Mouse (Mus musculus) embryonic facial prominence, embryonic 15.5 days (tissue): ENCODE results near the gene Pdzd2. TPM values are rescaled to one million over a fixed set of nuclear protein-coding genes. Genes with fewer than 3 reads are reported as not detected.

Source experiments
- ATAC-seq: fragments of 200-750 bp; cut with Nextera tagmentation; 2 replicates; pipeline ENCODE4 v1.8.0; 2017; ENCODE audit warnings: low read depth, moderate TSS enrichment; ENCODE audit not compliant: insufficient number of reproducible peaks, low FRiP score, low TSS enrichment
- H3K27ac ChIP-seq: fragments of 300-500 bp; sonication (generic); replicated peaks from 2 replicates; pipeline ENCODE4 v1.5.1; 2015; ENCODE audit warnings: mild to moderate bottlenecking, inconsistent platforms
- H3K27me3 ChIP-seq: fragments of 300-500 bp; sonication (generic); 2 replicates; pipeline ENCODE4 v1.6.1; 2015; ENCODE audit warnings: inconsistent platforms
- H3K36me3 ChIP-seq: fragments of 300-500 bp; sonication (generic); 2 replicates; pipeline ENCODE4 v1.6.1; 2015; ENCODE audit warnings: mild to moderate bottlenecking, inconsistent platforms
- H3K4me1 ChIP-seq: fragments of 300-500 bp; sonication (generic); 2 replicates; pipeline ENCODE4 v1.6.1; 2015; ENCODE audit warnings: inconsistent platforms
- H3K4me2 ChIP-seq: fragments of 300-500 bp; sonication (generic); replicated peaks from 2 replicates; pipeline ENCODE4 v1.6.1; 2015; ENCODE audit warnings: mild to moderate bottlenecking, inconsistent platforms
- H3K4me3 ChIP-seq: fragments of 300-500 bp; sonication (generic); replicated peaks from 2 replicates; pipeline ENCODE4 v1.5.1; 2015; ENCODE audit warnings: mild to moderate bottlenecking, inconsistent platforms
- H3K9ac ChIP-seq: fragments of 300-500 bp; sonication (generic); 2 replicates; pipeline ENCODE4 v1.6.1; 2015; ENCODE audit warnings: inconsistent platforms
- H3K9me3 ChIP-seq: fragments of 300-500 bp; sonication (generic); replicated peaks from 2 replicates; pipeline ENCODE4 v1.6.1; 2016; ENCODE audit warnings: inconsistent platforms
- WGBS: fragments of 180-500 bp; shearing (Covaris S2); methylation state at CpG from one replicate; pipeline ENCODE4 v1.1.7; 2015; 5-methylcytosine and 5-hydroxymethylcytosine counted together
- polyA plus RNA-seq: library from polyadenylated mRNA; unstranded; fragments of >200 nt; fragmentation: Nextera tagmentation; extraction: Ambion mirVana; gene quantifications from 2 replicates; pipeline ENCODE4 v1.2.1, GENCODE M21; 2015

Pdzd2 gene
- polyA plus RNA-seq, 1 experiment from 2014 or later, result 43.7 TPM

DNA sequence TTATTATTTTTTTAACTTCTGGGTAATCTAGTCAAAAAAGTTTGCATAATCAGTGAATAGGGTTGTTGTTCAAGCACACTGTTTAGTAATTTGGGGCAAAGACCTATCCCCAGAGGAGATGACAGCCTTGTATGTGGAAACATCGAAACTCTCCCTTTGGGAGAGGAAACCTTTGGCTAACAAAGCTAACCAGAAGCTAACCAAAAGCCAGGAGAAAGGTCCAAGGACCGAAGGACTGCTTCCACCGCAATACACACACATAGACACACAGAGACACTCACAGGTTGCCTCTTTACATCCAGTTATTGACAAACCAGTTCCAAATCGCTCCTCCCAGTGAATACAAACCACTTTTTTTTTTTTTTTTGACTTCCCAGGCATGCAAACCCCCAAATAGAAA, 191.0 kb downstream of the Pdzd2 start:
- peak overlapping the region; percentile 75; the same call in 1 of the 2 replicates for H3K27ac ChIP-seq

GRCm38 (mm10) chr15:12547640-12548405, 191.9 kb downstream of the Pdzd2 start:
- no peak for ATAC-seq
- WGBS, result 69% methylated on average over 5 of the region's 5 CpGs
- Histone ChIP-seq H3K27ac (no peak overlapping the region), H3K36me3 (no peaks in the 10 kb centered on the region), H3K9me3 (no peaks in the 10 kb centered on the region), H3K9ac (no peak overlapping the region), H3K4me1 (peaks cover 39% of the 10 kb centered on the region), H3K4me3 (no peak overlapping the region), H3K27me3 (no peaks in the 10 kb centered on the region), H3K4me2 (no peak overlapping the region)

More for the DNA sequence above, 191.0 kb downstream of the Pdzd2 start:
- WGBS, result 30% methylated on average over 4 of the region's 4 CpGs
- no peaks in the 10 kb centered on the region for H3K9me3 ChIP-seq
- H3K9ac ChIP-seq, result no peak overlapping the region; the same call in 1 of the 2 replicates
- peaks cover 38% of the 10 kb centered on the region for H3K4me1 ChIP-seq
- ATAC-seq, result no peak
- peak overlapping the region; percentile 55 for H3K4me3 ChIP-seq
- peak overlapping the region; percentile 95 for H3K4me2 ChIP-seq
- no peaks in the 10 kb centered on the region for H3K36me3 ChIP-seq
- no peaks in the 10 kb centered on the region for H3K27me3 ChIP-seq

- Histone ChIP-seq H3K4me1 (peaks cover 39% of the 10 kb centered on the region), H3K9ac (no peak overlapping the region), H3K9me3 (no peaks in the 10 kb centered on the region), H3K27me3 (no peaks in the 10 kb centered on the region), H3K4me2 (no peak overlapping the region; the same call in 1 of the 2 replicates), H3K27ac (no peak overlapping the region), H3K4me3 (no peak overlapping the region), H3K36me3 (no peaks in the 10 kb centered on the region)
- WGBS, result 75% methylated on average over 6 of the region's 6 CpGs
- no peak for ATAC-seq
Observed at GRCm38 (mm10) chr15:12546781-12547180, 192.9 kb downstream of the Pdzd2 start.

GRCm38 (mm10) chr15:12545671-12546070, 194.1 kb downstream of the Pdzd2 start:
- ATAC-seq, result no peak
- Histone ChIP-seq H3K27me3 (no peaks in the 10 kb centered on the region), H3K4me2 (no peak overlapping the region), H3K9me3 (no peaks in the 10 kb centered on the region), H3K27ac (no peak overlapping the region), H3K4me3 (no peak overlapping the region), H3K36me3 (no peaks in the 10 kb centered on the region), H3K9ac (no peak overlapping the region), H3K4me1 (peaks cover 37% of the 10 kb centered on the region)
- WGBS, result 67% methylated on average over 6 of the region's 6 CpGs

DNA sequence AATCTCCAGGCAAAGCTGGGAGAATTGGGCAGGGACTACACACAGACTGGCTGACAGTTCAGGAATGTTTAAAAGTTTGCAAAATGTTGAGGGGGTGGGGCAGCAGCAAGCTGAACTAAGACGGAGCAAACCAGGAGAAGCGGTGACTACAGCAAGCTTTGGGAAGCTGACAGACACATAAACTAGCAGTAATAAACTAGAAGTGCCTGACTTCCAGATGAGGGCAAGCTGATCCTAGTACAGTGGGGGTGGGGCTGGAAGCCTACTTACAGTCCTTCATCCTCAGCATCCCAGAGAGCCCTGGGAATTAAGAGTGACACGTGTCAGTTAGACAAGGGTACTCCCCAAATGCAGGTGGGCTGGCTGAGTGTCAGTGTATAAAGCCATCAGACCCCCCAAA, 194.5 kb downstream of the Pdzd2 start:
- no peak overlapping the region for H3K4me2 ChIP-seq
- 30% methylated on average over 3 of the region's 3 CpGs for WGBS
- no peak overlapping the region for H3K9ac ChIP-seq
- no peaks in the 10 kb centered on the region for H3K9me3 ChIP-seq
- no peak overlapping the region for H3K4me3 ChIP-seq
- H3K27ac ChIP-seq, result no peak overlapping the region
- no peak for ATAC-seq
- peaks cover 32% of the 10 kb centered on the region for H3K4me1 ChIP-seq
- no peaks in the 10 kb centered on the region for H3K27me3 ChIP-seq
- H3K36me3 ChIP-seq, result no peaks in the 10 kb centered on the region

- H3K4me2 ChIP-seq, result no peak overlapping the region
- no peak for ATAC-seq
- WGBS, result 68% methylated on average over 13 of the region's 13 CpGs
- no peak overlapping the region for H3K9ac ChIP-seq
- H3K27ac ChIP-seq, result no peak overlapping the region
- no peaks in the 10 kb centered on the region for H3K9me3 ChIP-seq
- H3K4me3 ChIP-seq, result no peak overlapping the region
- no peaks in the 10 kb centered on the region for H3K36me3 ChIP-seq
- H3K4me1 ChIP-seq, result peaks cover 21% of the 10 kb centered on the region
- H3K27me3 ChIP-seq, result no peaks in the 10 kb centered on the region
Observed at GRCm38 (mm10) chr15:12543686-12544325, 195.9 kb downstream of the Pdzd2 start.

DNA sequence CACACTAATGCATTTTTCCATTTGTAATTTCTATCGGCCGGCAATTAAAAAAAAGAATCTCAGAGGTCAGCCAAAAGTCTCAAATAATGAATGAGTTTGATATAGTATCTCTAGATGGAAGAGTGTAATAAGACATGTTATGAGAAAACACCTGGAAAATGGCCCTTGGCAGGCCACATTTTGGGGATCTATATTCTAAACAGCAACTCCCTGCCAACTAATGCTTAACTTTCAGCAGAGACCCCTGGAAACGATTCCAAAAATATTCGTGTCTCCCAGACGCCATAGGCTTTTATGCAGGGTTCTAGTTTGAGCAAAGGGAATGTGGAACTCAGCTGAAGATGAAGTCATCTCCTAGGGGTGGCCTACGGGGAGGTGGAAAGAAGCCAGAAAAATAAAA, 197.4 kb downstream of the Pdzd2 start:
- H3K9me3 ChIP-seq, result no peaks in the 10 kb centered on the region
- 64% methylated on average over 6 of the region's 6 CpGs for WGBS
- no peak for ATAC-seq
- H3K27ac ChIP-seq, result no peak overlapping the region
- peaks cover 21% of the 10 kb centered on the region for H3K4me1 ChIP-seq
- no peak overlapping the region for H3K9ac ChIP-seq
- H3K4me2 ChIP-seq, result no peak overlapping the region
- no peak overlapping the region for H3K4me3 ChIP-seq
- no peaks in the 10 kb centered on the region for H3K36me3 ChIP-seq
- H3K27me3 ChIP-seq, result no peaks in the 10 kb centered on the region

DNA sequence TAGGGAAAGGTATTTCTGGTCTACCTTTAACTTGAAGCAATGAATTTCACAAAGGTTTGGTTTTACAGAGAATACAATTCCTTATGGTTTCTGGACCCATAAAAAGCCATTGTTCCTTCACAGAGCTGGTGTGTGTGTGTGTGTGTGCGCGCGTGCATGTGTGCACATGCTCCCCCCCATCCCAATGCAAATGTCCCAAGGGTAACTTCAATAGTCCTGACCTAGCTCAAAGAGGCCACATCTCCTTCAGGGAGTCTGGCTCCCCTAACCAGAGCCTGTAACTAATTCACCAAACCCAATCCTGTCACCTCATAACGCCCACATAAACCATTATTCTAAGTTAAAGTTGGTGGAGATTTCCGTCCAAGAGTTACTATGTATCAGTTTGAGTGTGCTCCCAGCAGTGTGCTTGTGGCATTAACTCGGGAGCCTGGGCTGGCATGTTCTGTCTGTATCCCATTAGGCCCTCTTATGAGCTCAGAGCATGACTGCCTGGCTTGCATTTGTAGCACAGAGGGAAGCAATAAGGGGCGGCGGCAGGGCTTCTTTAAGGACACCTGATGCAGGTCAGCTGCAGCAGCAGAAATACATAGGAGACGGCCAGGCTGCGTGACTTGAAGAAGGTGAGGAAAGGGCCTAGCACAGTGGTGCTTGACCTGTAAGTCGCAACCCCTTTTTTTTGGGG, 200.0 kb downstream of the Pdzd2 start:
- 54% methylated on average over 11 of the region's 11 CpGs for WGBS
- H3K4me3 ChIP-seq, result no peak overlapping the region
- H3K9me3 ChIP-seq, result no peaks in the 10 kb centered on the region
- H3K9ac ChIP-seq, result no peak overlapping the region
- H3K27me3 ChIP-seq, result no peaks in the 10 kb centered on the region
- H3K27ac ChIP-seq, result no peak overlapping the region
- H3K36me3 ChIP-seq, result no peaks in the 10 kb centered on the region
- H3K4me1 ChIP-seq, result peaks cover 13% of the 10 kb centered on the region; the same call in 1 of the 2 replicates
- no peak overlapping the region for H3K4me2 ChIP-seq
- no peak for ATAC-seq

- H3K4me1 ChIP-seq, result no peaks in the 10 kb centered on the region
- 70% methylated on average over 5 of the region's 5 CpGs for WGBS
- H3K9me3 ChIP-seq, result no peaks in the 10 kb centered on the region
- H3K9ac ChIP-seq, result no peak overlapping the region
- no peak overlapping the region for H3K27ac ChIP-seq
- 0 out of 2 replicates have a peak, but pooled peaks cover 2% of the 10 kb centered on the region for H3K36me3 ChIP-seq
- no peaks in the 10 kb centered on the region for H3K27me3 ChIP-seq
- no peak overlapping the region for H3K4me2 ChIP-seq
- ATAC-seq, result no peak
- no peak overlapping the region for H3K4me3 ChIP-seq
Observed at GRCm38 (mm10) chr15:12533254-12533653, 206.5 kb downstream of the Pdzd2 start.

DNA sequence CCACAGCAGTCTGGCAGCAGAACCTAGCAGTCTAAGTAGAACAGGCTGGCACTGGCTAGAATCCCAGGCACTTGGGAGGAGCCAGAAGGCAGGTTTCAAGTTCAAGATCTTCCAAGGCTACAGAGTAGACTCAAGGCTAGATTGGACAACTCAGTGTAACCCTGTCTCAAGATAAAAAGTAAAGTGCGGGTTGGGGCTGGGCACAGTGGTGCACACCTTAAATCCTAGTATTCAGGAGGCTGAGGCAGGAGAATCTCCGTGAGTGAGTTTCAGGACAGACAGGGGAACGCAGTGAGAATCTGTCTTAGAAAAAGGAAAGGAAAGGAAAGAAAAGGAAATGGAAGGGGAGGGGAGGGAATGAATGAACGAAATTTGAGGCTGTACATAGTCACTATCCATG, 207.2 kb downstream of the Pdzd2 start:
- Histone ChIP-seq H3K27ac (no peak overlapping the region), H3K4me3 (no peak overlapping the region), H3K4me2 (no peak overlapping the region), H3K9me3 (no peaks in the 10 kb centered on the region), H3K9ac (no peak overlapping the region), H3K4me1 (no peaks in the 10 kb centered on the region), H3K36me3 (0 out of 2 replicates have a peak, but pooled peaks cover 2% of the 10 kb centered on the region), H3K27me3 (no peaks in the 10 kb centered on the region)
- no peak for ATAC-seq
- 92% methylated on average over 4 of the region's 4 CpGs for WGBS

DNA sequence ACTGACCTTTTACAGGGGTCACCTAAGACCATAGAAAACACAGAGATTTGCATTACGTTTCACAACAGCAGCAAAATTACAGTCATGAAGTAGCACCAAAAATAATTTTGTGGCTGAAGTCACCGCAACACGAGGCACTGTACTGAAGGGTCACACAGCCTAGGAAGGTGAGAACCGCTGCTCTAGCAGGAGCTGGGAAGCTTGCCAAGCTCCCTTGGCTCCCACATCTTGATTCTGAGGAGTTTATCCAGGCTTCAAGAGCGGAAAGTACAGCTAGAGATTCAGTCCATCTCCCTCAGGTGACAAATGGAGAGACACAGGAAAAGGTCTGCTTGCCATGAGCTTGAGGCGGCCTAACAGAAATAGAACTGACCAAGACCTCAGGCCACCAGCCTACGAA, 216.9 kb downstream of the Pdzd2 start:
- Histone ChIP-seq H3K9ac (no peak overlapping the region), H3K27ac (no peak overlapping the region), H3K9me3 (no peaks in the 10 kb centered on the region), H3K36me3 (no peaks in the 10 kb centered on the region), H3K4me2 (no peak overlapping the region), H3K4me1 (peaks cover 9% of the 10 kb centered on the region), H3K27me3 (no peaks in the 10 kb centered on the region), H3K4me3 (no peak overlapping the region)
- ATAC-seq, result no peak
- 74% methylated on average over 7 of the region's 7 CpGs for WGBS
